8 mouse cellular contexts compared by ENCODE assay signal in the genomic region with DNA sequence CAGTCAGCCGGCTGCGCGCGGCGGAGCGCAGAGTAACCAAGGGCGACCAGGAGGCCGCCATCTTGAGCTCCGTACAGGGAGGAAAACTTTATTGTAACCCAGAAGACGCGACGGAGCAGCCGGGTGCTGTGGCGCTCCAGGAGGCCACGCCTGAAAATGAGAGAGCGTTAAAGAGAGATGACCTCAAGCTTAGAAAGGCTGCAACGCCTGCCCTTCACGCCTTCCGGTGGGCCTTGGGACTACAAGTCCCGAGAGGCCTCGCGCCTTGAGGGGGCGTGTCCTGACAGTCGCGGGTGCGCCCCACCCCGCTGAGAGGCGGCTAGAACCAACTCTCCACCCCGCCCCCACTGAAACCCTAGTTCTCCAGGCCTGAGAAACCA. TPM values are rescaled to one million over a fixed set of nuclear protein-coding genes. Genes with fewer than 3 reads are reported as not detected.
A peak's percentile ranks its signal among the peaks of the same experiment; 100 is the strongest.
DNase-seq lines count a peak whose midpoint lies in the region; ATAC-seq lines count a peak whose summit lies in the region.

A gene (minus strand): TSS at position 225 of the 380 bp plus-strand sequence.

- H3K4me1 ChIP-seq in hindbrain, embryonic 14.5 days (replicated peaks; ENCODE audit: control insufficient read depth, insufficient read depth, low read length): 0 out of 2 replicates have a peak, but pooled peaks cover 6% of the 10 kb centered on the region

- H3K4me3 ChIP-seq in hindbrain, embryonic 14.5 days (replicated peaks; ENCODE audit: low read length): peak within 1 kb of the TSS; percentile 54

- DNase-seq in T-cell, adult 2 months (ENCODE audit: low spot score): peak; percentile 94
- peak; percentile 95 to 98 for DNase-seq in cerebellum, postnatal 25 days
- DNase-seq in frontal cortex, postnatal 25 days (ENCODE audit: low spot score in 2 of 2): peak; percentile 91 to 92
- peak; percentile 87 for DNase-seq in hindbrain, embryonic 14.5 days (ENCODE audit: low spot score)
- DNase-seq in layer of hippocampus, postnatal 36 days: peak; percentile 94 to 95
- peak; percentile 99 for DNase-seq in lung, postnatal 36 days
- peak; percentile 96 for DNase-seq in right cerebral cortex, adult 18-20 months
- peak; percentile 81 for DNase-seq in urinary bladder, postnatal 10 days (ENCODE audit: low spot score)

- WGBS in hindbrain, embryonic 14.5 days: under 1% methylated on average over 29 of the region's 29 CpGs

- H3K27ac ChIP-seq in hindbrain, embryonic 14.5 days: peak within 1 kb of the TSS; percentile 84

- peak; percentile 95 for ATAC-seq in hindbrain, embryonic 14.5 days (ENCODE audit: low FRiP score)

- peak within 1 kb of the TSS; percentile 73 for H3K9ac ChIP-seq in hindbrain, embryonic 14.5 days

- H3K27me3 ChIP-seq in hindbrain, embryonic 14.5 days (ENCODE audit: control insufficient read depth, insufficient read depth, low read length): no peaks in the 10 kb centered on the region

- peak within 1 kb of the TSS; percentile 78 for H3K4me2 ChIP-seq in hindbrain, embryonic 14.5 days (replicated peaks)

- no peaks in the 10 kb centered on the region for H3K36me3 ChIP-seq in hindbrain, embryonic 14.5 days (replicated peaks; ENCODE audit: control insufficient read depth, insufficient read depth)

- no peaks in the 10 kb centered on the region for H3K9me3 ChIP-seq in hindbrain, embryonic 14.5 days (ENCODE audit: control insufficient read depth, low read length)

RNA-seq across cellular contexts. Expression of the gene that starts here (rescaled TPM):
- polyA plus RNA-seq in hindbrain, embryonic 14.5 days (2014; fragmentation: Nextera tagmentation; extraction: Ambion mirVana): 8.4 and 9.6 TPM in 2 replicates
- total RNA-seq in layer of hippocampus, postnatal 36 days (2021): 10 to 100 TPM; 14.6 to 15.3 TPM

Comparison
In these comparisons a context has a peak if more than half of its experiments do, and no peak if none do; other contexts are left out.
1. Peak in every context shown above with its lines: DNase-seq, ATAC-seq, H3K4me3 ChIP-seq and H3K27ac ChIP-seq.